Mouse (Mus musculus) adrenal gland, adult 18-20 months (tissue): Measurements from ENCODE around the gene Actr1b. TPM values are rescaled to one million over a fixed set of nuclear protein-coding genes. Genes with fewer than 3 reads are reported as not detected.
"Not testable (repeated sequence)": the region's sequence is repeated elsewhere in the genome, so short reads cannot be mapped to it uniquely, and the experiment has no call there.

Source experiments
- DNase-seq, 2 experiments: peaks; one replicate each; pipeline ENCODE4 v3.0.0; 2021 to 2022; ENCODE audit warnings: low spot score in 2 of 2
- total RNA-seq, 2 experiments: library from RNA; stranded (reverse); gene quantifications; 1 replicate in 1 of 2; 2 replicates in 1 of 2; pipeline ENCODE4 v1.2.3; 2021

Gene Actr1b
- total RNA-seq, 2 experiments from 2014 or later: 113 to 143 TPM

DNA sequence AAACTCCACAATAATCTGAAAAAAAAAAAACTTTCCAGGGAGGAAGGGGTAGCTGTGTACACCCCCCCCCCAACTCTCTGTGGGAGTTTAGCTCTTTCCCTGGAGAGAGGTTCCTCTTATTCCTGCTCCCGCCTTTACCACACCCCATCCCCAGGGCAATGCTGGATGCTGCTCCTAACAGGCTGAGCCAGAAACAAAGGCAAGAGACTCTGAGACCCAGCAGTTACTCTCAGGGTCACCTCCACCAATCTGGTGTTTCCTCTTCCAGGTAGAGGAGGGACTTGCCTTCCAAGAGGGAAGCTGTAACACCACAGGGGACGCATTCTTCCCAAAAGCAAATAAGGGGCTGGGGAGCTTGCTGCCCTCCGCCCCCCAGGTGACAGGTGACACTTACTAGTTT is 6.4 kb downstream of the Actr1b start:
- DNase-seq: no peak

DNA sequence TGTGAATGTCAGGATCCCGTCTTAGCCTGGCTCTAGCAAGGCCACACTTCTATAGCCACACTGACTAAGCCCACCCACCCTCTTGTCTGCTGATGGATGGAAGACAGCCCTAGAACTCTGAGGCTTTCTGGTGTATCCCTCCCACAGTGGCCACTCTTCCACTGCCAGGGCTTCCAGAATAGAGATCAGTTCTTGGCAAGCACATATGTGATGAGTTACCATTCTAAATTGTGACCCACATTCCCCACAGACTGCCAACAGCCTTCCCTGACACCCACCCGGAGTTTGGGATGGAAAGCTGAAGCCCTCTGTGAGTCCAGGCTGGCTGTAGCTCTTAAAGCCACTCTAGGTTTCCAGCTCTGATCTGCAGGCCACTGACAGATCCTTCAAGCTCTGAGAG is 7.1 kb downstream of the Actr1b start:
- DNase-seq: no peak

DNA sequence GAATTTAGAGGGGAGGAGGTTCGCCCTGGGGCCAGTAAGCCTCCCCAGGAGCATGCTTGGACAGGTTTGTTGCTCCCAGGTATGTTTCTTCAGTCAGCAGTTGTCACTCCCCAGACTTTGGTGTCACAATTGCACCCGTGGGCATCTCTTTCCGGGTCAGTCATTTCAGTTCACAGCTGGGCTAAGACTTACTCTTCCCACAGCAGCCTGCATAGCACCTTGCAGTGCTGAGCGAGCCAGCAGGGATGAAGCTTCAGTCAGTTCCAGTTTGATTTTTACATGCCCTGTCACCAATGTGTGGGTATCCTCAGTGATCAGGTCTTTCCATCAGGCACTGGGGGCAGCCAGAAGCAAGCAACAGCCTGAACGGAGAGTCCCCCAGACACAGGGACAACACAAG is 17.2 kb downstream of the Actr1b start:
- DNase-seq: no peak

DNA sequence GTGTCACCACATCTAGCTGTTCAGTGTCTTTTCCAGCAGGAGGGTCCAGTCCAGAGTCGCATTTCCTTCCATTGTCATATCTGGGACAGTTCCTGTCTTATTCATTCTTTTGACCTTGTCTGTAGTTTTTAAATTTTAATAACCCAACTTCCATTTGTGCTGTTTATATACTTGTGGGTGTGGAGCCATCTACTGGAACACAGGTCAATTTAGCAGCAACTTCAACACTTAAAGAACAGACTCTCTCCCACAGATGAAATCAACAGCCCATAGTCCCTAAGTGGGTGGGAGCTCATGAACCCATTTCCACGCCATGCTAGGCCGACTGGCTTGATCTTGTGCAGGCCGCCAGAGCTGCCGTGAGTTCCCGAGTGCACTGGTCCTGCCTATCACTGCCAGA is 17.8 kb downstream of the Actr1b start:
- no peak for DNase-seq

DNA sequence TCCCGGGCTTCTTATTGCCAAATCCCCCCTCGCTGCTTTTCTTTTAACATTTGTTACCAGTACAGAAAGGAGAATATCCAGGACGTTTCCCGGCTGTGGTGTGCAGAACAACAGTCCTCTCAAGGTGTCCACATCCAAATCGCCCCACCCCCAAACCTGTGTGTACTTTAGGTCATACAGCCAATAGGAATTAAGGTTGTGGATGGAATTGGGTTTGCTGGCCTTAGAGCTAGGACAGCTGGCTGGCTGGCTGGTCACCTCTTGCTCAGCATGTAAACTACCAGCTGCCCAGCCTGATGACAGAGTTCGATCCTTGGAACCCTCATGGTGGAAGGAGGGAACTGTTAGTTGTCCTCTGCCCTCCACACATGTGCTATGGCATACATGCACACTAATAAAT is 19.4 kb downstream of the Actr1b start:
- DNase-seq: no peak

DNA sequence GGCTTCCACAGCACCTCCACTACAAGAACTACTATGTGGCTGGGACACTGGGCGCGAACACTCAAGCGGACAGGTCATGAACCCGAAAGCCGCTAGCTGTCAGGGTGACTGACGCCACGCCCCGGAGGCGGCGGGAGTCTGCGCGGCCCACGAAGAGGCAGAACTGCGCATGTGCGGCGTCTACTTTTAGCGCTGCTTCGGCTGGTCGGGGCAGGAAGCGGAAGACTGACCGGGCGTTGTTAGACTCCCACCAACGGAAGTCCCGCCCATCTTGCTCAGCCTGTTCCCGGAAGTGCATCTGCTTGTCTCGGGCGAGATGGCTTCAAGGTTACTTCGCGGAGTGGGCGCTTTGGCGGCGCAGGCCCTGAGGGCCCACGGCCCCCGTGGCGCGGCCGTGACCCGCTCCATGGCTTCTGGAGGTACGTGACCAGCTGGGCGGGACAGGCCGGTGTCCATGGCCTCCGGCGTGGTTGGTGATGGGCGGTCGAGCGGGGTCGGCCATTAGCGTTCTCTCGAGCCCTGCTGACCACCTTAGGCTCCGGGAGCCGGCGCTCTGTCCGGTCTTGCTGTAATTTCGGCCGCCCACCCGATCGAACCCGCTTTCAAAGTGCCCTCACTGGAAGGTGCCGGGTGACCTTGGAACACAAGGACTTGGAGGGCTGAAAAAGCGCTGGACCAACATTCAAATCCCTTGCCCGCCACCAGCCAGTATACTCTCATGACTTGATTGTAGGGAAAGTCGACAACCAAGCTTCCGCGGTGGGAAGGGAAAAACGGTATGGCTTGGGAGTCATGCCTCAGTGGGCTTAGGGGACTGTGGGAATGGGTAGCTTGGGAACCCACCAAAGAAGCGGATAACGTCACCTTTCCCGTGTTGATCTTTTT is 22.7 kb downstream of the Actr1b start, which contains the start of gene Cox5b:
Gene Cox5b (plus strand): TSS at position 179 of the 885 bp plus-strand sequence.
- peak; percentile 90 to 94 for DNase-seq

DNA sequence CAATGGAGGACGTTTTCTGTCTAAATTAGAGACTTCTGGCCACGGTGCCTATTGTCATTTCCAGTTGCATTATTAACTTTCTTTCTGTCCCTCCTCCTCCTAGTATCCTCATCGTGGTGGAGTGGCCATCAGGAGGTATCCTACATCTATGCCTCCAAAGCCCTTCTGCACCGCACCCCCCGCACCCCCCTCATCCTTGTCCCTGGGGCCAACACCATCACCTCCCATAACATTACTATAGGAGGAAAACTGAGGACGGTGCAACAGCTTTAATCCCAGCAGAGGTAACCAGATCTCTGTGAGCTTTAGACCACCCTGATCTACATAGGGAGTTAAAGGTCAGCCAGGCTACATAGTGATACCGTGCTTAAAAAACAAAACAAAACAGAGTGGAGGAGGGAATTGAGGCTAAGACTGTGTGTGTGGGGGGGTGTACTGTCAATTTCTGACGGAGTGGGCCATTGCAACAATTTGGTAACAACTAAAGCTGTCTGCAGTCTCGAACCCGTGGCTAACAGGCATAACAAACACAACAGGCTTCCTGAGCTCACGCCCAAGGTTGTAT is 23.5 kb downstream of the Actr1b start:
- no peak for DNase-seq

DNA sequence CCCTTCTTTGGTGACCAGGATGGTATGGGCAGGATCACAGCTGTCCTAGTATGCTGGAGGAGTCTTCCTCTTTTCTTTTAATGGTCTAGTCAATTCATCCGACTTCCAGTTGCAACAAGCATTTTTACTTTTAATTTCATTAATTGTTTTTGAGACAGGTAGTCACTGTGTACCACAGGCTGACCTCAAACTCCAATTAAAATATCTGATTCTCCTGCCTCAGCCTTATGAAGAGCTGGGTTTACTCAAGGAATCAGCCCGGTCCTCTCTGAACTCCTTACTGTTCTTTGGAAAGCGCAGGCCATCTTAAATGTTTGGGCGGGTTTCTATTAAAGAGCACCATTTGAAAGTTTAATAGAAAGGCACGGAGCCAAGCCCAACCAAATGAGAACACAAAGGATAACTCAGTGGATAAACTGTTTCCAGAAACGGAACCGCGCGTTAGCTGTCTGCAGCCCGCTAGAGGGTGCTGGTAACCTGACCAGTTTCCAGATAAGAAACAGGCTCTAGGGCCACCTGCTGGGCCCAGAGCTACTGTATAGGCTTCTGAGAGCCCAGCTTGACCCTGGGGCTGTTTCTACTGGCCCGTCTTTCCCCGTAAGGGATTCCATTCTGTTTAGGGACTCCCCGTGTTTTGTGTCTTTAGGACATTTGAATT is 30.3 kb downstream of the Actr1b start:
- peak; percentile 59 to 73 for DNase-seq

DNA sequence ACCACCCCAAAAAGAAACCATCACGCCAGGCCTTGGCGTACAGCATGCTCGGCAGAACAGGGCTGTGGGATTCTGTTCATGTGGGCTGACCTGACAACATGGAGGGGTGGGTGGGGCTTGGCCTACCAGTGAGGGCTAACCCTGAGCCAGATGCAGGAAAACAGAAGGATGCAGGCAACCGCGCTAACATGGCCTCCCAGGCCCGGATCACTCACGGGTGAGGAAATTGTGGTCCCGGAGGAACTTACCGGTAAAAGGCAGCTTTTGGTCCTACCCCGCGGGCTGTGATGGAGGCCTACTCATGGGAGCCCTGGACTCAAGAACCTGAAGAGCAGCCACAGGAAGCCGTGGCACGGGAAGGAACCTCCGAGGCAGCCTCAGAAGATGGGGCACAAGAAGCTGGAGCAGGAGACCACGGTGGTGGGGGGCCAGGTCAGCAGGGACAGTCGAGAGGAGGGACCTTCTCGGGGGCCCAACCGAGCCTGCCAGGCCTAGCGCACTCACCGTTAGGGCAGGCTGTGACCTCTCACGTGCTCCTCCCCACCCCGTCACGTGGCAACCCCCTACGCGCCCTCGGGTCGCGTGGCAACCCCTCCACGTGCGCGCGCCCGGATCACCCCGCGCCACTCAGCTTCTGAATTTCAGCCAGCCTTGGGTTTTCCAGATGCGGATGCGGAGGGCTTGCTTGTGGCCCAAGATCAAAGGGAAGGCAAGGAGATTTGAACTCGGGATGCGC is 31.4 kb downstream of the Actr1b start, which contains the start of gene Fam178b:
Gene Fam178b (minus strand): TSS at position 564 of the 736 bp plus-strand sequence.
- no peak for DNase-seq

DNA sequence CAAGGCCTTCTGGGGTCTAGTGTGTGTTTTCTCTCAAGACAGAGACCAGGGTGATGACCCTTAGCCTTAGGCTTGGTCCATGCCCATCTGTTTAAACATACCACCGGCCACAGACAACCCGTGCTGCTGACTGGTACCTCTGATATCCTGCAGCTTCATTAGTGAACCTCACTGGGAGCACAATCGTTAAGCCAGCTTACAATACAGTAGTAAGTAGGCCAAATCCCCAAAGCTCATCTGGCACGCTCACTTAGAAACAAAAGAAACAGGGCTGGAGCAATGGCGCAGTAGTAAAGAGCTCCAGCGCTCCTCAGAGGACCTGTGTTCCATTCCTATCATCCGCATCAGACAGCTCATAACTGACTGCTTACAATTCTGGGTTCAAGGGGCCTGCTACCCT is 33.3 kb downstream of the Actr1b start:
- no peak for DNase-seq

DNA sequence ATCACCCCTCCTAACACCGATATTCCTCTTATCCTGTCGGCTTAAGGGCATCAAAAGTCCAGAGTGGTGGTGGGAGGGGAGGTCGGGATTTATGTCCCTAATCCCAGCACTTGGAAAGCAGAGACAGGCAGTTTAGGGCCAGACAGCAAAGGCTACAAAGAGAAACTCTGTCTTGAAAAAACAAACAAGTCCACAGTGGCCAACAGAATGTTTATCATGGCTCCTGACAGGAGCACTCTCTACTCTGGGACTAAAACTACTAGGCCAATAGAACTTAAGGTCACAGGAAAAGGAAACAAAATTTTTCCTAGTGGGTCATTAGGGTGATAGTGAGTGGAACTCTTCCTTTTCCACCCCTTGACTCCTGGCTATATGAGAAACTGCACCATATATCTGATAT is 39.3 kb downstream of the Actr1b start:
- no peak for DNase-seq

DNA sequence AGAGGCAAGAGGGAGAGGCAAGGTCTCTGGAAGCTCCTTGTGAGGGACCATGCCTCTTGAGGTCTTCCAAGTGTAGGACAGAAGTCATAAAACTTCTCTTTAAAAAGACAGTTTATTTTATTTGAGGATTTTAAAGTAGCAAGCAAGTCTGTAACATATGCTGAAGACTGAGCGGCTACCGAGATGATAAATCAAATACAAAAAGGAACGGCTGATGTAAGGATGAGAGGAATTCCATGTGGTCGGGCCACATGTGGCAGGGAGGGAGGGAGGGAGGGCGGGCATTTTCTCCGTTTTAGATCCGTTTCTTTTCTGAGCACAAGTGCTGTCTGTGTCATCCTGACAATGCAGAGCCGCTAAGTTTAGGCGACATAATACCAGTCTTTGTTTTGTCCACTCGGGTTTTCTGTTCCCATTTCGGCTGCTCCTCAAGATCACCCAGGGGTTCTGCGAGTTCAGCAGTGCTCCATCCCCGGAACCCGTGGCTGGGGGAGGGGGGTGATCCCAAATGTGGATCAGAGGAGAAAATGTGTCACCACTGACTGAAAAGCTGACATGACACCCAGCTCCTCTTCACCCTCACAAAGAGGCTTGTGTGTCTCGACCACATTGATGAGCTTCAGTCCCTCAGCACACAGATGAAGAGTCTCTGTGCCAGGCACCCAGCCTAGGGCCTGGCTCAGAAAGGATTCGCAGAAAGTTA is 41.4 kb downstream of the Actr1b start:
- no peak for DNase-seq

DNA sequence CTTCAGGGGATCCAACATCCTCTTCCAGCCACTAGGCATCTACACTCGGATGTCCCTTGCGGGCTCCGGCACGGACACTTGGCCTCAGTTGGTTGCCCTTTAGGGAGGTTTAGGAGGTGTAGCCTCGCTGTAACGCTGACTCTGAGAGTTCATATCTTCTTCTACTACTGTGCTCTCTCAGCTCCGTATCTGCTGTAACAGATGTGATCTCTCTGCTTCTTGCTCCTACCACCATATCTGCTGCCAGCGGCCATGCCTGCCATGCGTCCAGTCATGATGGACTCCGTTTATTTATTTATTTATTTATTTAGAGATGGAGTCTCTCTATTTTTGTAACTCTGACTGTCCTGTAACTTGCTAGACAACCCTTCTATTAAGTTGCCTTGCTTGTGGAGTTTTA is 43.0 kb downstream of the Actr1b start:
- DNase-seq: no peak

DNA sequence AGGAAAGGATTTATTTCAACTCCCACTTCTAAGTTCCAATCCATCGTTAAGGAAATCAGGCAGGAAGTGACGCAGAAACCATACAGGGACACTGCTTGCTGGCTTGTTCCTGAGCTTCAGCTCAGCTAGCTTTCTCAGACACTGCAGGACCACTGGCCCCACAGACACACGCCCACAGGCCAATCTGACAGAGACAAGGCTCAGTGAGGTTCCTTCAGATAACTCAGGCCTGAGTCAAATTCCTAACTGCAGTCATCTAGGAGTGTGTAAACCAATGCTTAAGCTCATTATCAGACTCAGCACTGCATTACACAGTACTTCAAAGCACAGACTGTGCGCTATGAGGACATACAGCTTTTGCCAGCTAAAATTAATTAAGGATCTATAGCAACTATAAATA is 44.0 kb downstream of the Actr1b start:
- no peak for DNase-seq

DNA sequence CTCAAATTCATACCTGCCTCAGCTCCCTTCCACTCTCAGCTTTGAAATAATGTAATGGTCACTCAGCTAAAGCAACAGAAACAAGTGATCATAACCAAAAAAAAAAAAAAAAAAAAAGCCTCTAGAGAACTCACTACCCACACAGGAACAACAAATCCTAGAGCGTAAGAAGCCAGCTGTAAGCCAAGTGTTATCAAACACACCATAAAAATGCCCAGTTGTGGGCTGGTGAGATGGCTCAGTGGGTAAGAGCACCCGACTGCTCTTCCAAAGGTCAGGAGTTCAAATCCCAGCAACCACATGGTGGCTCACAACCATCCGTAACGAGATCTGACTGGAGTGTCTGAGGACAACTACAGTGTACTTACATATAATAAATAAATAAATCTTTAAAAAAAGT is 46.2 kb downstream of the Actr1b start:
- DNase-seq: not testable (repeated sequence)

DNA sequence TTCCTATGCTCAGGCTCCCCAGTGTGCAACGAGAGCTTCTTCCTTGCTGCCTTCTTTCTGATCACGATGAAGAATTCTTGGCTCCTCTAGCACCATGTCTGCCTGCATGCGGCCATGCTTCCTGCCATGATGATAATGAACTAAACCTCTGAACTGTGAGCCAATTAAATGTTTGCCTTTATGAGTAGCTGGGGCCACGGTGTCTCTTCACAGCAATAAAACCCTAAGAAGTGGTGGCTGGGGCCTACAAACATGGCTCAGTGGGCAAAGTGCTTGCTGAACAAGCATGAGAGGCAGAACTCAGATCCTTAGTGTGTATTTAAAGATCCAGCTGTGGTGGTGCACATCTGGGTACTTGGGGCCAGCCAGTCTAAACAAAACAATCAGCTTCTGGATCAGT is 48.3 kb downstream of the Actr1b start:
- DNase-seq: no peak

DNA sequence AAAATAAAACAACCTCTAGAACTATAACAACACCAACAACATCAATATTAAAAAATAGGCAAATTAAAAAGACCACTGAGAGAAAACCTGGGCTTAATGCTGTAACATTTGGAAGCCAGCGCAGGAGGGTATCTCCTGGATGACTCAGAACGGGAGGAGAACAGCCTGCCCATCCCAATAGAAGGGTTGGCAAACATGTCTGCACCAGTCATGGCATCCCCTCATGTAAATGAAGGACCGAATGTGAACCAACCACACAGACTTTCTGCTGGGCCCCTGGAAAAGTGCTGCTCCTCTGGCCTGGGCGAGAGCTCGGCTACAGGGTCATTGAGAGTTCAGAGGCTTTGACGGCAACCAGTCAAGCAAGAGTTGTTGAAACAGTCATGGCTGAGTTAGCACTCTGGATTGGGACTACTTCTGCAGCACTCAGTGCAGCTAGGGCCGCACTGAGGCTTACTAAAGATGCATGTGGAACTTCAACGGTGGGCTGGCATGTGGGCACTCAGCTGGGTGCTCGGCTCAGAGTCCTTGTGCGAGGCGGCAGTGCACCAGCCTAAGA is 49.0 kb downstream of the Actr1b start:
- no peak for DNase-seq

DNA sequence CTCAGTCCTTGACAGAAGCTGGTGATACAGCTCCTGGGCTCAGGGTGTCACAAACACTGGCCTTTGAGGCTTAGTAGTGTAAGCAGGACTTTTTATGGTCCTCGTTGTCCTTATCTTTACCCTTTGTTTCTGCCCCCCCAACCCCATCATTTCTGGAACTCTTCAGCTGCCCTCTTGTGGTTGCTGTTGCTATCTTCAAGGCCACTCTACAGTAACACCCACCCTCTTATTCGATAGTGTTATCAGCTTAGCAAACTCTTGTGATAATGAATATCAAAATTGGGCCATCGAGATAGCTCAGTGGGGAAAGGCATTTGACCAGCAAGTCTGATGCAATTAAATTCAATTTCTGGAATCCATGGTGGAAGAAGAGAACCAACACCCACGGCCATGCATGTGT is 49.8 kb downstream of the Actr1b start:
- DNase-seq: no peak

DNA sequence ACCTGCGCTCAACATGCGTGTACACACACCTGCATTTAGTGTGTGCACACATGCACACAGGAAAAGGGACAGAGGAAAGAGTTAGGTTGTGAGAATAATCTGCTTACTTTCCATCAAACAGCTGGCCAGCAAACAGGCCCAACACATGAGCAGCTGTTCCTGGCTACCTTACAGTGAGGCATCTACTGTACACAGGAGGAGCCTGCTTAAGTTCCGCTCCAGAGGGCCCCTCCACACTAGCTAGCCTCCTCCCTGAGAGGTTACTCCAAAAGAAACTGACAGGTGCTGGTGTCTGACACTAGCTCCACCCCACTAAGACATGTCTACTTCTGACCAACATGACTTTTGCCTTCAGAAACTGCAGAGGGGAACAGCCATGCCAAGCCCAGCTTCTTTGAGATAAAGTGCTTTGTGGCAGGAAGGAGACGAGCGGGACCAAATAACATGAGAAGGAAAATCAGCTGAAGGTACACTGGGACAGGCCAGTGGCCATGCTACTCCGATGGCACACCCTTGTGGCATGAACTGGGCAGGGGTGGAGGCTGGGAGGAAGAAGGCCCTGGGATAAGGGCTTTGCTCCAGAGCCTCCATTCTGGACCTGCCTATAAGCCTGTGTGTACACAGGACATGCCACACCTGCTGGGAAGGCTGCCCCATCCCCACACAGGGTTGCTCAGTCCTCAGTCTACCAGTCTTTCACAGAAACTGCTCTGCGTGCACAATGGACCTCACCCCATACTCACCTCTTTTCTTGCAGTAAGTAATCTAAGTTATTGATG is 55.4 kb downstream of the Actr1b start:
- no peak for DNase-seq
